Mouse (Mus musculus) forebrain, embryonic 15.5 days (tissue): ENCODE data around the gene Kctd8. TPM values are rescaled to one million over a fixed set of nuclear protein-coding genes. Genes with fewer than 3 reads are reported as not detected.
"Not testable (repeated sequence)": the region's sequence is repeated elsewhere in the genome, so short reads cannot be mapped to it uniquely, and the experiment has no call there.

Experiments used
- ATAC-seq: fragments of 200-750 bp; cut with Nextera tagmentation; replicated peaks from 2 replicates; pipeline ENCODE4 v1.8.0; 2017; ENCODE audit warnings: mild to moderate bottlenecking, moderate TSS enrichment, moderate library complexity
- H3K27ac ChIP-seq: fragments of 300-500 bp; sonication (generic); replicated peaks from 2 replicates; pipeline ENCODE4 v1.5.1; 2015; ENCODE audit warnings: mild to moderate bottlenecking, inconsistent platforms
- H3K27me3 ChIP-seq: fragments of 300-500 bp; sonication (generic); 2 replicates; pipeline ENCODE4 v1.6.1; 2015; ENCODE audit warnings: inconsistent platforms
- H3K36me3 ChIP-seq: fragments of 300-500 bp; sonication (generic); 2 replicates; pipeline ENCODE4 v1.6.1; 2015; ENCODE audit warnings: mild to moderate bottlenecking, inconsistent platforms
- H3K4me1 ChIP-seq: fragments of 300-500 bp; sonication (generic); 2 replicates; pipeline ENCODE4 v1.6.1; 2015; ENCODE audit warnings: inconsistent platforms
- H3K4me2 ChIP-seq: fragments of 300-500 bp; sonication (generic); replicated peaks from 2 replicates; pipeline ENCODE4 v1.6.1; 2015; ENCODE audit warnings: mild to moderate bottlenecking, inconsistent platforms
- H3K4me3 ChIP-seq: fragments of 300-500 bp; sonication (generic); 2 replicates; pipeline ENCODE4 v1.5.1; 2015; ENCODE audit warnings: mild to moderate bottlenecking, inconsistent platforms
- H3K9ac ChIP-seq: fragments of 300-500 bp; sonication (generic); replicated peaks from 2 replicates; pipeline ENCODE4 v1.6.1; 2015; ENCODE audit warnings: mild to moderate bottlenecking, inconsistent platforms
- H3K9me3 ChIP-seq: fragments of 300-500 bp; sonication (generic); 2 replicates; pipeline ENCODE4 v1.6.1; 2016; ENCODE audit warnings: inconsistent platforms
- WGBS: fragments of 180-500 bp; shearing (Covaris S2); methylation state at CpG from one replicate; pipeline ENCODE4 v1.1.7; 2015; ENCODE audit warnings: mixed read lengths; 5-methylcytosine and 5-hydroxymethylcytosine counted together
- polyA plus RNA-seq: library from polyadenylated mRNA; unstranded; fragments of >200 nt; fragmentation: Nextera tagmentation; extraction: Ambion mirVana; gene quantifications from 2 replicates; pipeline ENCODE4 v1.2.1, GENCODE M21; 2015

Kctd8 gene
- polyA plus RNA-seq, 1 experiment from 2014 or later: 6.6 TPM

DNA sequence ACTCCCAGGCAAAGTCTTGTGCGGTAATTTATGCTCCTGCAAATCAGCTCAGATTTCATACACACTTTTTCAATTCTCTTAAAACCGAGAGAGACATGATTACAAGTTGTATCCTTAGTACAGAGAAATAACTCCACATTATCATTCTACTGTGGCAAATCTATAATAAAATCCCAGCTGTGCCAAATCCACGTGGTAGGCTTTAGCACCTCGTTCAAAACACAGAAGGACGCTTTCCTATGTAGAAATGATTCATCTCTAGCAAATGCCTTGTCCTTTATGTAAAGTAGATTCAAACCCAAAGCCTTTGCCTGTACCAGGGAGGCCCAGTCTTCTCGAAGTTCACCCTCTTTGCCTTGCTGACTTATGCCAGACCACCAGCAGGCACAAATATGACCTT is 57.1 kb downstream of the Kctd8 start:
- H3K9me3 ChIP-seq: no peaks in the 10 kb centered on the region
- 80% methylated on average over 6 of the region's 6 CpGs for WGBS
- H3K27ac ChIP-seq: no peak overlapping the region
- H3K9ac ChIP-seq: no peak overlapping the region
- no peaks in the 10 kb centered on the region for H3K4me1 ChIP-seq
- no peaks in the 10 kb centered on the region for H3K27me3 ChIP-seq
- no peak overlapping the region for H3K4me3 ChIP-seq
- no peak overlapping the region for H3K4me2 ChIP-seq
- no peak for ATAC-seq
- no peaks in the 10 kb centered on the region for H3K36me3 ChIP-seq

DNA sequence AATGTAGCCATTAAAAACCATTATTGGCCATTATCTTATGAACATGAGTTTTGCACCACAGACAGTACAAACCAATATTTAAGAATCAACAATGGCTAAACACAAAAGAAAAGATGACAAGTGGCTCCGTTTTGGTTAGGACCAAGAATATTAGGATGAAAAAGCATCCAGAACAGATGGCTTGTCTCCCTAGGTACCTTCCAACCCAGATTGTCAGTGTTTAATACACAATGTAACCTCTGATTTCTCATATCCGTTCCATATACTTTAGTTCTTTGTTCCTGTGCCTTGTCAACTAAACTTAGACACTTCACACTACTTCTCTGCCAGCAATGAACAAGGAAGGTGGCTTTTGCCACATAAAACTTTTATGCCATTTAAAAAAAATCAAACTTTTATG is 89.1 kb downstream of the Kctd8 start:
- no peaks in the 10 kb centered on the region for H3K36me3 ChIP-seq
- no peaks in the 10 kb centered on the region for H3K4me1 ChIP-seq
- H3K9me3 ChIP-seq: no peaks in the 10 kb centered on the region
- H3K4me3 ChIP-seq: no peak overlapping the region
- no peak overlapping the region for H3K27ac ChIP-seq
- no peak overlapping the region for H3K9ac ChIP-seq
- H3K27me3 ChIP-seq: no peaks in the 10 kb centered on the region
- WGBS: 81% methylated on average over 2 of the region's 2 CpGs
- H3K4me2 ChIP-seq: no peak overlapping the region
- no peak for ATAC-seq

DNA sequence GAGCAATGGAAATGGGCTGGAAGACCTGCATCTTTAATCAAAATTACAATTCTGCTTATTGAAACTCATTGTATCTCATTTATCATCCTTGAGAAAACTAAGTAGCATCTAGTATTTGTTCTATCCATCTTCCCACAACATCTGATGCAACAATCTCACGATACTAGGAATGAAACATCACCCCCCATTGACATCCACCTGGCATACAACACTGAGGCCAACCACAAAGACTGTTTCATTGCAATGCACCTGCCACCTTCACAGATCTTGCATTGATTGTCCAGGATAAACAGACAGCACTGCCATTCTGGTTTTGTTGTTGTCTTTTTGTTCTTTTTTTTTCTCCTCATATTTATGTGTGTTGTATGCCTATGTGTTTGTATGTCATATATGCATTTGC is 99.5 kb downstream of the Kctd8 start:
- H3K4me2 ChIP-seq: no peak overlapping the region
- no peaks in the 10 kb centered on the region for H3K4me1 ChIP-seq
- H3K9me3 ChIP-seq: no peaks in the 10 kb centered on the region
- no peak overlapping the region for H3K4me3 ChIP-seq
- H3K36me3 ChIP-seq: no peaks in the 10 kb centered on the region
- ATAC-seq: no peak
- H3K9ac ChIP-seq: no peak overlapping the region
- no peak overlapping the region for H3K27ac ChIP-seq
- WGBS: 84% methylated on average over 1 of the region's 1 CpGs
- no peaks in the 10 kb centered on the region for H3K27me3 ChIP-seq

DNA sequence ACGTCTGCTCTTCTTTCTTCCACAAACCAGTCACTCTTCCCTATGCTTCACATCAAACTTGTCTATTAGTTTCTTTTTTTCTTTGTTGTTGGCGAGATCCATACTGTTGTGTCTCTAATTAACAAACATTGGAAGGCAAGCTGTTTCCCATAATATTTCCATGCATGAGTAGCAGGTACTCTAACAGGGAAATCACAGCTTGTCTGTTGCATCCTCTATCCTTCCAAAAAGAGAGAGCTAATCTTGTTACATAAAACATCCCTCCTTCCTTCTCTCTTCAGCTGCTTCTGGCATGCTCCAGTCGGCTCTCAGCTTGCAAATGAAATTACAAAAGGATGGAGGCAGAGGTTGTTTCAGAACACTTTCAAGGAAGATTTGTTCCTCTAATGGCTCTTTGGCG is 107.9 kb downstream of the Kctd8 start:
- Histone ChIP-seq H3K36me3 (no peaks in the 10 kb centered on the region), H3K4me3 (no peak overlapping the region), H3K9ac (no peak overlapping the region), H3K27ac (no peak overlapping the region), H3K9me3 (no peaks in the 10 kb centered on the region), H3K27me3 (no peaks in the 10 kb centered on the region), H3K4me1 (no peaks in the 10 kb centered on the region), H3K4me2 (no peak overlapping the region)
- 35% methylated on average over 4 of the region's 4 CpGs for WGBS
- ATAC-seq: 0 out of 2 replicates have a peak, but pooled peaks have one; percentile 43

DNA sequence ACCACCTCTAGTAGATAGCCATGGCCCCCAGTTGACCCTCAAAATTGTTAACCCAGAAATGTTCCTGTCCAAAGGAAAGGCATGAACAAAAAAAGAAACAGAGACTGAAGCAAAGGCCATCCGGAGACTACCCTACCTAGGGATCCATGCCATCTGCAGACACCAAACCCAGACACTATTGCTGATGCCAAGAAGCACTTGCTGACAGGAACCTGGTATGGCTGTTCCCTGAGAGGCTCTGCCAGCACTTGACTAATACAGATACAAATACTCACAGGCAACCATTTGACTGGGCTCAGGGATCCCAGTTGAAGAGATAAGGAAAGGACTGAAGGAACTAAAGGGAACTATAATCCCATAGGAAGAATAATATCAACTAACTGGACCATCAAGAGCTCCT is 109.8 kb downstream of the Kctd8 start:
- not testable (repeated sequence) for ATAC-seq, H3K27ac ChIP-seq, H3K4me2 ChIP-seq, H3K36me3 ChIP-seq, H3K9ac ChIP-seq, H3K4me3 ChIP-seq, H3K4me1 ChIP-seq, H3K9me3 ChIP-seq, H3K27me3 ChIP-seq
- 81% methylated on average over 1 of the region's 1 CpGs for WGBS

DNA sequence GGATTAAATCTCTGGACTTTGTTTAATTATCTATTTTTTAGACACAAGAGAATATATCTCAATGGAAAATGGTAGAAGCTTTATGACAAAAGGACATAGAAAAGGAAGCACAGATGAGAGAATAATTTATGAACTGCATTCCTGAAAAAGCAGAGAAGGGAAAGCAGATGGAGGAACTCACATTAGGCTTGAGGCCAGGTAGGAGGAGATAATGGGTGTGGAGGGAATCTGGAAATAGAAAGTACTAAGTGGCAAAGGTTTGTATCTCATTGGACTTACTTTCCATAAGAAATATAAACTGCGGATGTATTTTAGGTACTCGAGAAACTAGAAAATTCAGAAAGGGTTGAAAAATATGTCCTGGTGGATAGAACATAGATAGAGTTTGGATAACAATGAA is 114.3 kb downstream of the Kctd8 start:
- H3K9me3 ChIP-seq: no peaks in the 10 kb centered on the region
- no peaks in the 10 kb centered on the region for H3K4me1 ChIP-seq
- no peak overlapping the region for H3K4me3 ChIP-seq
- no peaks in the 10 kb centered on the region for H3K36me3 ChIP-seq
- H3K27ac ChIP-seq: no peak overlapping the region
- no peaks in the 10 kb centered on the region for H3K27me3 ChIP-seq
- 92% methylated on average over 2 of the region's 2 CpGs for WGBS
- no peak overlapping the region for H3K4me2 ChIP-seq
- H3K9ac ChIP-seq: no peak overlapping the region
- no peak for ATAC-seq

DNA sequence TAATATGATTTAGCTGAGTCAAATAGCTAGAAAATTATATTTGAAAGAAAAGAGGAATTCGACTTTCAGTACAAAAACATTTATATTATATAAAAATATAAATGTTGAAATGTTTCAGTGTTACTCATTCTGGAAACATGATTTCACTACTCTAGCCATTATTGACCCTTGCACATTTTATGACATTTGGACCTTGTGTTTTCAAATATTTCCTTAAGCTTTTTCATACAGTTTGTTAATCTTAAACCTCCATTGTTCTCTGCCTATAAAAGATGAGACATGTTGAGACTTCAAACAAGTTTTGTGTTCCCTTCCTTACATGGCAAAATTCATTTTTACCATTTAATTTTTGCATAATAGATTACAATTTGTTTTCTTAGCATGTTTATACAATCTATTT is 118.9 kb downstream of the Kctd8 start:
- Histone ChIP-seq H3K36me3 (no peaks in the 10 kb centered on the region), H3K27ac (no peak overlapping the region), H3K4me2 (no peak overlapping the region), H3K4me3 (no peak overlapping the region), H3K9me3 (no peaks in the 10 kb centered on the region), H3K27me3 (no peaks in the 10 kb centered on the region), H3K4me1 (no peaks in the 10 kb centered on the region), H3K9ac (no peak overlapping the region)
- 83% methylated on average over 1 of the region's 1 CpGs for WGBS
- no peak for ATAC-seq

DNA sequence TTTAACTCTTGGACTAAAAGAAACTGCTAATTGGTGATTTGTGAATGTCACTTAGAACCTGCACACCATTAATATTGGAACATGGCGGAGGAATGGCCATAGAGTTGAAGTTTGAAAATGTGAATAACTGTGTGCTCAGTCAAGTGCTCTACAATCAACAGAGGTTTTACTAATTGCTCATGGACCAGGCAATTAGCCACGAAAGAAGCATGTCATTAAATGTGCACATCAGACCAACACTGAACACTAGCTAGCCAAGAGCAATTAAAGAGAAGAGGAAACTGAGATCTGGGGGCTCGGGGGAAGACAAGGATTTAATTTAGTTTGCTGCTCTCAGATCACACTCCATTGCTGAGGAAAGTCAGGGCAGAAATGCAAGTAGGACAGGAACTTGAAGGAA is 126.3 kb downstream of the Kctd8 start:
- Histone ChIP-seq H3K4me1 (no peaks in the 10 kb centered on the region), H3K9me3 (no peaks in the 10 kb centered on the region), H3K27me3 (no peaks in the 10 kb centered on the region), H3K27ac (no peak overlapping the region), H3K4me2 (no peak overlapping the region), H3K4me3 (no peak overlapping the region), H3K36me3 (no peaks in the 10 kb centered on the region), H3K9ac (no peak overlapping the region)
- 15% methylated on average over 3 of the region's 3 CpGs for WGBS
- no peak for ATAC-seq

DNA sequence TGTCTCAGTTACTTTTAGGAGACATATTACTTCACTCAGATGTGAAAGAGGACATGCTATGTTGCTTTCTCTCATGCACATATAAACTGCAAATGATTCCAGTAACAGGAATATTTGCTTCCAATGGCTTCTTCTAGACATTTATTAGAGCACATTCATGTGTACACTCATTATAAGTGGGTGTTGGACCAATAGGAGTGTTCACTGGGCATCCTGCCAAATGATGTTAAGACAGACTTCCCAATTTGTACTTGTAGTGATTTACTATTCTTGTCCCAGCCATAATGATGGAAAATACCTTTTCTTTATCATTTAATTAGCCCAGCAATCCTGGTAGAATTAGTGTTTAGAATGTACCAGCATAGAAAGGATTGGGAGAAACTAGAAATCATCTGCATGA is 132.1 kb downstream of the Kctd8 start:
- no peak overlapping the region for H3K27ac ChIP-seq
- H3K4me3 ChIP-seq: no peak overlapping the region
- H3K27me3 ChIP-seq: no peaks in the 10 kb centered on the region
- H3K4me2 ChIP-seq: no peak overlapping the region
- H3K36me3 ChIP-seq: no peaks in the 10 kb centered on the region
- H3K9me3 ChIP-seq: no peaks in the 10 kb centered on the region
- no peak for ATAC-seq
- H3K9ac ChIP-seq: no peak overlapping the region
- H3K4me1 ChIP-seq: no peaks in the 10 kb centered on the region

DNA sequence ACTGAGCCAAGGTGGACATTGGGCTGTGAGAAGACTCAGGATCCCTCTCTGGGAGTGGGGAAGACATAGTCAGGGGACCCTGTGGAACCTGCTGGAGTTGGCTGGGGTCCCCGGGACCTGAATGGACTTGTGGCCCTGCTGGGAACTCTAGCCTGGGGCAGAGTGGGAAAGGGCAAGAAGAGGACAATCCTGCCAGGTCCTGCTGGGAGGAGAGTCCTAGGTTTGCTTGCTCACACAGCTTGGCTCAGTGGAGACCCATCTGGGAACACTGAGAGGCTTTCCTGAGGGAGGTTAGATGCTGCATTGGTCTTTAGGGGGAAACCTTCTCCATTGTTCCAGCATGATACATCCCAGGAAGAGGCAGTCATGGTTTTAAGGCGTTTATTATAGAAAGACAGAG is 133.8 kb downstream of the Kctd8 start:
- Histone ChIP-seq H3K27ac (no peak overlapping the region), H3K4me3 (no peak overlapping the region), H3K27me3 (no peaks in the 10 kb centered on the region), H3K9ac (no peak overlapping the region), H3K4me1 (no peaks in the 10 kb centered on the region), H3K4me2 (no peak overlapping the region), H3K36me3 (no peaks in the 10 kb centered on the region), H3K9me3 (no peaks in the 10 kb centered on the region)
- ATAC-seq: no peak
- WGBS: 76% methylated on average over 2 of the region's 2 CpGs

DNA sequence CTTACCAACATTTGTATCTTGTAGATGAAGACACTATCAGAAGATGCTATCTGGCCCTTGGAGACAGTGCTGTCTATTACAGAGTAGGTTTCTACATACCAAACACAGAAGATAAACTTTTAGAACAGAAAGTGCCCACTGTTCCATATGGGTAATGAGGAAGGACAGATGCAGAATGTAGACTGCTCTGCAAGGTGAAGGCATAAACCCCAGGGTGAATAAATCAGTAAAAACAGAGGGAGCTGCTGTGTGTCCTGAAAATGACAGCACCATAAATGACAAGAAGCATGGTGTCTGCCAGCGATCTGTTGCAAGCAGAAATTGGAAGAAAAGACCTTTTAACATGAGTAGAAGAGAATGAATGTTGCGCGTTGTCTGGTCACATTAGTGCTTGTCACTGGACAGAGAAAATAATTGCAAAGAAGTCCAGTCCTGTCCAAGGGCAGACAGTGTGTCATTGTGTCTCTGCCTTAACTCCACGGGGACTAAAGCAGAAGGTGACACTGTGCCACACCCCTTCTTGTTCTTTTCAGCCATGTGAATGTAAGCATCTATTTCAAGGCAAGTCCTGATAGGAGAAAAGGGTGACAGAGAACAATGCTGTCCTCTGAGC is 181.5 kb downstream of the Kctd8 start:
- no peak overlapping the region for H3K4me2 ChIP-seq
- no peak overlapping the region for H3K4me3 ChIP-seq
- 80% methylated on average over 4 of the region's 4 CpGs for WGBS
- no peak overlapping the region for H3K27ac ChIP-seq
- no peaks in the 10 kb centered on the region for H3K36me3 ChIP-seq
- no peaks in the 10 kb centered on the region for H3K4me1 ChIP-seq
- H3K27me3 ChIP-seq: no peaks in the 10 kb centered on the region
- ATAC-seq: no peak
- H3K9ac ChIP-seq: no peak overlapping the region
- no peaks in the 10 kb centered on the region for H3K9me3 ChIP-seq

DNA sequence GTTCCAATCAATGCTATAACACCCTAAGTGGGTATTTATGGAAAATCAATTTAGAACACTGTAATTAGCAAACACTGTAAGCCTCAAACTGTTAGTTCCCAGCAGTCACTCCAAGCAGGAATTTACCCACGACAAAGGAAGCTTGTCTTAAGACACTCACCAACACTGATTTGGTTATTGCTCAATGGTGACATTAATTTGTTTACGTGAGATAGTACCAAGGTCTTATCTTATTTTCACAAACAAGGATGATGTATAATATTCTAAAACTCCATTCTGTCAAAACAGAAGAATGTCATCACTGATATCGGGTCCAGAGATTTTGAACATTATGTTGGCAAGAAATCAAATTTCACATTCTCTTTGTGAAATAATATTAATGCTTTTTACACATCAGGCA is 185.0 kb downstream of the Kctd8 start:
- WGBS: 74% methylated on average over 3 of the region's 3 CpGs
- Histone ChIP-seq H3K4me2 (no peak overlapping the region), H3K36me3 (no peaks in the 10 kb centered on the region), H3K4me3 (no peak overlapping the region), H3K27ac (no peak overlapping the region), H3K27me3 (no peaks in the 10 kb centered on the region), H3K4me1 (no peaks in the 10 kb centered on the region), H3K9me3 (no peaks in the 10 kb centered on the region), H3K9ac (no peak overlapping the region)
- ATAC-seq: no peak

DNA sequence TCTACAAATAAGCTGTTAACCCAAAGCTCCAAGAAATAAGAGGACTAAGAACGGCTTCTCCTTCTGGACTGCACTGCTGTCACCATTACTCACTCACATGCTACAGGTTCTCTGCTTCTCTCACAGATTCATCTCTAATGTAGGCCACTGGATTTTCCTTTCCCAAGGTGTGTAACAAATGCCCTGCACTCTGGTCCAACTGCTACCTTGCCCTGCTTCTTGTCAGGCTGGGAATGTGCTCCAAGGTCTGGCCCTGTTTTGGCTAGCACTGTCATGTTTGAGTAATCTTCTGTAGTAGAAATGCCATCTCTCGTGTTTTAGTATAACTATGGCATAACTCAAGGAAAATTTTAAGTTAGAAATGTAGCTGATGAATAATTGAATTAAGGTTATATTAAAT is 195.7 kb downstream of the Kctd8 start:
- no peak overlapping the region for H3K27ac ChIP-seq
- no peak for ATAC-seq
- no peaks in the 10 kb centered on the region for H3K4me1 ChIP-seq
- no peaks in the 10 kb centered on the region for H3K27me3 ChIP-seq
- 94% methylated on average over 2 of the region's 2 CpGs for WGBS
- H3K4me2 ChIP-seq: no peak overlapping the region
- H3K9me3 ChIP-seq: no peaks in the 10 kb centered on the region
- H3K4me3 ChIP-seq: no peak overlapping the region
- H3K9ac ChIP-seq: no peak overlapping the region
- H3K36me3 ChIP-seq: no peaks in the 10 kb centered on the region
